Mouse (Mus musculus) brain, embryonic 14.5 days (tissue): ENCODE measurements at regions not wholly inside any gene's neighbourhood (a gene's known extent, or its start where the extent isn't known, plus 50 kb on each side); places are given as distances from the start of the nearest gene placed in this dataset.

Experiments
- DNase-seq: peaks from one replicate; pipeline ENCODE4 v3.0.0-alpha.2; 2011; ENCODE audit warnings: low read depth
- CTCF ChIP-seq: fragments of 200-500 bp; IDR thresholded peaks from 2 replicates; pipeline ENCODE4 v1.5.1; 2012; ENCODE audit warnings: inconsistent platforms, mild to moderate bottlenecking, moderate library complexity, borderline replicate concordance; ENCODE audit not compliant: insufficient read depth, insufficient read length; ENCODE audit errors: extremely low read depth
- POLR2A ChIP-seq: fragments of 200-500 bp; IDR thresholded peaks from 2 replicates; pipeline ENCODE4 v1.6.1; 2012; ENCODE audit warnings: mild to moderate bottlenecking, inconsistent platforms, borderline replicate concordance; ENCODE audit not compliant: poor library complexity, insufficient read depth, insufficient read length, severe bottlenecking; ENCODE audit errors: extremely low read depth

DNA sequence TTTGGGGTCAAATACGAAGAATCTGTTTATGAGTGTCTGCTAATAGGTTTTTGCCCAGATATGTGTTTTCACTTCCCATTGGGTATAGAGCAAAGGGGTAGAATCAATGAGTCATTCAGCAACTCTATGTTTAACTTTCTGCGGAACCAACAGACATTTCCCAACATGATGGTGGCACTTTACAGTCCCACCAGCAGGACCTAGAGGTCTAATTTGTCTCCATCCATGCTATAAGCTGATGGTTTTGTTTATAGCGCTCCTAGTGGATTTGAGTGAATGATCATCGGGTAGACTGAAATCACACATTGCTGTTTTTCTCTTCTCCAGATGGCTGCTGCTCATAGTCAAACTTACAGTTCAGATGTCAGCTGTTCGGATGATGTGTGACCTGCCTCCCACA is 99.7 kb upstream of the Arid5b start:
- no peak for TF ChIP-seq CTCF
- no peak for TF ChIP-seq POLR2A

DNA sequence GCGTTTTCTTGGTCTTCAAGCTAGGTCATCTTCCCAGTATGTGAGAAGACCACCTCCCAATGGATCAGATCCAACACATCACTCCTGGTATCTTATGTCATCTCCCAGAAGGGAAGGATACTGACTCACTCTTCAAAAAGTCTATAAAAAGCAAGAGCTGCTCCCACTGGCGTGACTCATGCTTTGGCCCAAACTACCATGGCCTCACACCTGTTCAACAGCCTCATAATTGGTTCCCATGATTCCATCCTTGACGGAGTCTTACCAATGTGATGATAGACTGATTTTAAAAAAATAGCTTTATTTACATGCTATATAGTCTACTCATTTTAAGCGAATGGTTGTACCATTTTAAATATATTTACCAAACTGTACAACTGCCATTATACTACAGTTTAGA is 98.9 kb upstream of the Arid5b start:
- no peak for TF ChIP-seq POLR2A
- no peak for TF ChIP-seq CTCF

More for the DNA sequence above, 99.7 kb upstream of the Arid5b start:
- no peak for DNase-seq

DNA sequence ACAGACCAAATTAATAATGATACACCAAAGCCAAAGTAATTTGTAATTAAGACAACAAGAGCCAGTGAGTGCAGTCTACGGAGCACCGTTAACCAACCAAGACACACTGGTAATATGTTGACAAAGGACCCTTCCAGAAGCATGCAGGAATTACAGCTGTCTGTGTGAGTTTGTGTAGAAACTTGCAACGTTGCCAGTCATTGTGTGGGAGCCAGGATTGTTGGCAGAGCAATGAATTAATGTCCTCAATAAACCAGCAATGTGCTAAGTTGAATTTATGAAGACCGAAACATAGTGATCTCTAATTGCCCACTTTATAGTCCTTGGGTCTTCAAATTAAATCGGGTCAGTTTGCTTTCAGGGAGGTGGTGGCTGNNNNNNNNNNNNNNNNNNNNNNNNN is 95.3 kb upstream of the Arid5b start:
- peak; percentile 54 for DNase-seq
- TF ChIP-seq CTCF, result no peak
- no peak for TF ChIP-seq POLR2A

More for the DNA sequence above, 98.9 kb upstream of the Arid5b start:
- DNase-seq, result no peak

DNA sequence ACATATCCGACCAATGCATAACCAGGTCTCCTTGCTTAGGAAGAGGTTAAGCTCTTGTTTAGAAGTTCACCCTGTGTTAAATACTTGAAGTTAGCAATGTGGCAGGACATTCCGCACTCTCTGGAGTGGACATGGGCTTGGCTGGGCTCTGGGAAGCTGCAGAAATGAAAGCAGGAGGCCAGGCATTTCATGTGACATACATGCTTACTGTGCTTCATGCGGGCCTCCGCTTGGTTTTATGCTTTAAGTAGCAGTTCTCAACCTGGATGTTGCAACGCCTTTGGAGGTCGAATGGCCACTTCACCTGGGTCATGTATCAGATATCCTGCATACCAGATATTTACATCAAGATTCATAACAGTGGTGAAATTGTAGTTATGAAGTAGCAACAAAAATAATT is 93.2 kb upstream of the Arid5b start:
- no peak for DNase-seq
- TF ChIP-seq CTCF (no peak), POLR2A (no peak)

DNA sequence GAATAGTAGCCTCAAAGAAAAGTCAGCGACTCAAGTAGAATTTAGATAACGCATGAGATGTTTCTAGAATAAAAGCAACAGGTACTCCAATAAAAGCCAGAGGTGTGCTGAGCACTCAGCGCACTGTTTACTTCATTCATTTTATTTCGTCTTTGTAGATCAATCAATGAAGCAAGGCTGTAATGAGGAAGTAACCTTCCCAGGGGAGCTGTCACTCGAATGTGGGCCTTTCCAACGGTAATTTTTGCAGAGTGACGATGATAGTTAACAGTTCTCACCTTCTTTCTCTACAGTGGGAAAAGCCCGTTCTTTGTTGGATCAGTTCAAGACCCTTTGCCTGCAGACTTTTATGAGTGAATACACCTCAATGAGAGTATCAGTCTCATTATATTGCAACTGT is 92.4 kb upstream of the Arid5b start:
- DNase-seq, result no peak
- TF ChIP-seq POLR2A (no peak), CTCF (no peak)

DNA sequence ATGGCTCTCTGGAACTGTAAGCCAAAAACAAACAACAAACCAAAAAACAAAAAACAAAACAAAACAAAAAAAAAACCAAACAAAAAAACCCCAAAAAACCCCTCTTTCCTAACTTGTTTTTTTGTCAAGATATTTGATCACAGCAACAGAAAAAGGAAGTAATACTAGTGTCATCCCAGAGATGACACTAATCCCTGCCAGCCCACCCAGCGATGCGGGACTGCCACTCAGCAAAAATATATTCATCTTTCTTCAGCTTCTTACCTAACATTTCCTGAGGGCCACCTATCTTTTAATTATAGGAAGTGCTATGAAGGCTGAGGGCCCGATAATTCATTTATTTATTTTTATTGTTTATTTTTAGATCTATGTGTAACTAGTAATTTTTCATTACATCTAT is 88.3 kb upstream of the Arid5b start:
- TF ChIP-seq POLR2A, result no peak
- TF ChIP-seq CTCF, result no peak
- DNase-seq, result no peak

DNA sequence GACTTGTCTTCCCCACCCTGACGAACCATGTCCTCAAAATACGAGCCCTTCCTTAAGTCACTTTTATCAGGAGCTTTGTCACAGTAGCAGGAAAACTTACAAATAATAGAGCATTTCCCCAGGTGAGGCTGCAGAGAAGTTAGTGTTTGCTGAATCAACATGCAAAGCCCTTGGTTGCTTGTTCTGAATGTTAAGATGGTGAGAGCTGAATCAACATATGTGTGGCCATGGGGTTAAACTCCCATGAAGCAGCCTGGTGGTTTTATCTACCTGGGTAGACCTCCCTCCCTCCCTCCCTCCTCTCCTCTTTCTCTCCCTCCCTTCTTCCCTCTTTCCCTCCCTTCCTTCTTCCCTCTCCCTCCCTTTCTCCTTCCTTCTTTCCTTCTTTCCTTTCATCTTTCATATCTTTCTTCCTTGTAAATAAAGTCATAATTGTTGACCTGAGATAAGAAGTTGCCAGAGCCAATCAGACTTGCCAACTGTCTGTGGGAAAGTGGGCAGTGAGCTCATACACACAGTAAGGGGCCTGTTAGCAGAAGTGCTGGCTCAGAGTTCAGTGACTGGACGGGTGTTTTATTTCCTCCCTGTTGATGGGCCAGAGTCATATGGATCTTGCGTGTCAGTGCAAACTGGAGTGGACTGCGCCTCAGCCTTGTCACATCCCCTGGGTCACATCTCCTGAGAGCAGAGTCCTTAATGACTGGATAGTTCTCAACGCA is 82.4 kb upstream of the Arid5b start:
- TF ChIP-seq POLR2A, result no peak
- TF ChIP-seq CTCF, result no peak
- no peak for DNase-seq

DNA sequence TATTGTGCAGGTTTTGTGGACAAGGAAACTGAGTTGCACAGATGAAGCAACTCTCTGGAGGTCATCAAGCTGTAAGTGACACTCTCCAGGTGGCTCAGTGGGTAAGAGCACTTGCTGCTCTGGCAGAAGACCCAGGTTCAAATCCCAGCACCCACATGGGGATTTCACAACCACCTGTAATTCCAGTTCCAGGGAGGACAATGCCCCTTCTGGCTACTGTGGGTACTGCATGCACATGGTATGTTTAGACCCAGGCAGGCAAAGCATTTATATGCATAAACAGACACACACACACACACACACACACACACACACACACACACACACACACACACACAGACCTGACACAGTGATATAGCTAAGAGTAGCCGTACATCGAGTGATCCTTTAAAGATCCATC is 80.6 kb upstream of the Arid5b start:
- TF ChIP-seq CTCF (peak; percentile 36; the same call in 1 of the 2 replicates), POLR2A (no peak)
- no peak for DNase-seq

DNA sequence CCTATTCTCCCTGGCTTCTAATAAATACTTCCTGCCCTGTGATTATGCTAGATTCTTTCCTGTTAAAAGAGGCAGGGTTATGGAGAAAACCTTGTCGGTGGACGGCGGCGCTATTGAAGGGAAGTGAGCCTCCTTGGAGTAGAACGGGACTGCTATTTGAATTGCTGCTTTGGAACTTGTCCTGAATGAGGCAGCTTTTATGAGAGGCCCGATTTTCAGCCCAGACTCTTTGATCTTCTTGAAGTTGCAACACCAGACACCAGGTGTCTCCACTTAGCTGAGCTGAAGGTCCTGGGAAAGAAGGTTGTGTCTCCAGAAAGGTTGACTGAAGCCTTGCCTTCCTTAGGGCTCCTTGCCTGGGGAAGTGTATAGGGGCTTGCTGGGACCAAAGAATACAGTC is 78.4 kb upstream of the Arid5b start:
- peak; percentile 53 for DNase-seq
- TF ChIP-seq POLR2A (no peak), CTCF (peak; percentile 28; the same call in 1 of the 2 replicates)

DNA sequence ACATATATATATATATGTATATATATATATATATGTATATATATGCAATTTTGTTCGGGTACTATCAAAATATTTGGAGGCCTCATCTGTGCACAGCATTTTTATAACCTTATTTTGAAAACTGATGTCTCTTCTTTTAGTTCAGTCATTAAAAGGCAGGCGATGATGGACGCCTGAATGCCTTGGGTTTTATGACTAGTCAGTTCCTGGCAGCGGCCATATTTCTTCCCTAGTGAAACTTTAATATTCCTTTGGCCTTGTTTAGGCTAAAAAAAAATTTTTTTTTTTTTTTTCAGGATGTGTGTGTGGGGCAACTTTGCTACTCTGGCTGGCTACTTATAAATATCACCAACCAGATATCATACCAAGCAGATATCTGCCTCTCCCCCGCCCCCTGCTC is 78.0 kb upstream of the Arid5b start:
- DNase-seq, result no peak
- TF ChIP-seq CTCF (no peak), POLR2A (no peak)

DNA sequence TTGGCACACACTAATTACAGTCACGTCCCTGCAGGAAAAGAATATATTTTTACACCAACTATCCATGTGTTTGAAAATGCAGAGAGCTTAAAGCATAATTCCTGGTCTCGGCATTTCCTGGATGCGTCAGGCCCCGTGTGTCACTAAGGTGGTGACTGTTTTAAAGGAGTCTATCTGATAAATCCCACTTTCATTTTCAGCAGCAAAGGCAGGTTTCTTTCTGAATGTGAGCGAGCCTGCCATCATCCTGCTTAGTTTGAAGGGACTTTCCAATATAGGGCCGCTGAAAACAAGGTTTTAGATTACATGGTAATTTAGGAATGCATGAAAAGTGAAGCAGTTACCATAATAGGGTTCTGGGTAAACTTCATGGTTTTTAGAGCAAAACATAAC is 77.5 kb upstream of the Arid5b start:
- no peak for TF ChIP-seq CTCF
- no peak for TF ChIP-seq POLR2A
- no peak for DNase-seq

DNA sequence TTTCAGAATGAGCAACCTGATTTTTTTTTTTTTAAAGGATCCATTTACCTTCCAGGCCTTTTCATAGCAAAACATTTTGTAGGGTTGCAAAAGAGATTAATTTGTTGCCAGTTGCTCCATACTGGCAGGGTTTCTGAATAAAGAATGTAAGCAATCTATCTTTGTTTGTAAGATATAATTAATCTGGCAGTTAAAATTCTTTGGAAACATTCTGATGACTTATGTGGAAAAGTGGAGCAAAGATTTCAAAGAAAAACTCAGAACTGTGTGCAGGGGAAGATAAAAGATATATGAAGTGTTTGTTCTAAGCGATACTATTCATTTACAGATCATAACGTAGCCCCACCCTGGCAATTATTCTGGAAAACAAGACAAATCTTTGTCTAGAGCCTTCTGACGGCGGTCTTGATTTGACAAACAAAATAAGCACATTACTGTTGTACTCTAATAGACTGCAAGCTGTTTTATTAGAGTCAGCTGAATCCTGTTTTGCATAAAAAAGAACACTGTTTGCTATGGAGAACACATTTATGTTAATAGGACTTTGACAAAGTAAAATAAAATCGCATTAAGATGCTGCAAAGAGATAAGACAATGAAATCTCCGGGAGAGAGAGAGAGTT is 77.0 kb upstream of the Arid5b start:
- DNase-seq, result peak; percentile 83
- TF ChIP-seq CTCF, result no peak
- TF ChIP-seq POLR2A, result no peak
